Mouse (Mus musculus) B cell, adult 2 months (primary cell): ENCODE results near the gene Tarsl2.

ENCODE experiments used
- DNase-seq, 2 experiments: peaks; one replicate each; pipeline ENCODE4 v3.0.0; 2022

Tarsl2 gene

DNA sequence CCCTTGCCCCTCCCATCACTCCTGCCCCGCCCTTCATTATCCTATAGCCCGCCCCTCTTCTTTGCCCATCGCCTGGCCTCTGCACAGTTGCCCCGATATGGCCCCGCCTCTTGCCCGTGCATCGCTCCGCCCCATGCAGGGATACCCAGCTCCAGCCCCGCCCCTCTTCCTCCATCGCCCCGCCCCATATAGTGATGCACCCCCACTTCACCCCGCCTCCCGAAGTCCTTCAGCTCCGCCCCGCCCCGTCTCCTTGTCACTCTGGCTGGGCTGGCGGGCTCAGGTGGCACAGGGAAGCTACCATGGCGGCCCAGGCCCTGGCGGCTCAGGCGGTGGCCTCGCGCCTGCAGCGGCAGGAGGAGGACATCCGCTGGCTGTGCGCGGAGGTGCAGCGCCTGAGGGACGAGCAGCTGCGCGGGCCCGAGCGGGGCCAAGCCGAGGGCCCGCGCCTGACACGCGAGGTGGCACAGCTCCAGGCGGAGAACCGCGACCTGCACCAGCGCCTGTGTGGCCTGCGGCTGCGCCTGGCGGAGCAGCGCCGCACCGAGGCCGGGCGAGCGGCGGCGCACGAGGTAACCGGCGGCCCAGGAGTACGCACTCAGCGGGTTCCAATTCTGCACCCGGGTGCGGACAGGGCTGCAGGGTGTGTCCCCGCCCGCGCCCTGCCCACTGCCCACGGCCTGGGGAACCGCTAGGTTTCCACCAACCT, at the start of gene Tarsl2:
Tarsl2 (plus strand) TSS at position 256 of the 709 bp plus-strand sequence.
- DNase-seq: peak; percentile 99

DNA sequence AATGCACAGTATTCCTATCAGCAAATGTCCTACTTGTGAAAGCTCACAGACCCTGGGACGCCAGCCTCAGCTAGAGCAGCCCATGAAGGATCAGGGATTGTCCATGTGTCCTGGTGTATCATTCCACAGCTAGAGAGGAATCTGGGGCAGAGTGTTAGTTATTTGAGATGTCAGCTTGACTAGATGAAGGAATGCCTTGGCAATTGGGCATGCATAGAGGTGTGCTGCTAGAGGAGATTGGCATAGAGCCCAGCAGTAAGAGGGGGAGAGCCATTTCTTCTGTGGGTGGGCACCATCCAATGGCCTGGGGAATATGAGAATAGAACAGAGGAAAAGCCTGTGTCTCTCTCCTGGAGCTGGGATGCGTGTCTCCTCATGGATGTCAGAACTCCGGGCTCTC, 38.6 kb upstream of the Tarsl2 start:
- no peak for DNase-seq

DNA sequence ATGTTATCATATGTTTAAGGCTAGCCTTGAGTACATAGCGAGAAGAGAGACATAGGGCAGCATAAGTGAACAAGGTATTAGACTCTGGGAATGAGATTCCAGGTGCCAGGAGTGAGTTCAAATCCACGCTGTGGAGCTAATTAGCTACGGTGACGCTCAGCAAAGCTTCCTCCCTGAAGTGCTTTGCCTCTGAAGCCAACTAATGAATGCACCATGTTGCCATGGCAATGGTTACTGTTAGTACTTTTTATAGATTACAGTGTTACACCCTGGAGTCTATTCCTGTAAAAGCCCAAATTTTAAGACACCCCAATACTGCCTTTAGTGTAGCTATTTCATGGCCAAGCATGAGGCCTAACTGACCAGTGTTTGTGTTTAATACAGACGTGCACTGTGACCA, 37.7 kb upstream of the Tarsl2 start:
- DNase-seq: no peak

DNA sequence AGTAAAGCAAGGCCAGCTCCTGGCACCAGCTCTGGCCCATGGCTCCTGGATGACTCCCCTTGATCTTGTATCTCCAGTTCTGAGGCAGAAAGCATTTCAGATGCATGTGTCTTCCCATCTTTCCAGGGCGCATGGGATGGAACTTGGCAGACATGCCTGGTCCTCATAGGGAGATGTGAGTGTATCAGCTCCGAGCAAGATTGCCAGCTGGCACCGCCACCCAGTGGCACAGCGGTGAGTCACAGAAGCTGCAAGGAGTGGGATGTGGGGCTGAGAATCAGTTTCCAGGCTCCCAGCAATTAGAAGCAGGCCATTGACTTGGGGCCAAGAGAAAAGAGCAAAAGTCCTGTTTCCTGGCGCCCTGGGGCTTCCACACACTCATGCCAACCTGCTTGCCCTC, 34.5 kb upstream of the Tarsl2 start:
- no peak for DNase-seq

DNA sequence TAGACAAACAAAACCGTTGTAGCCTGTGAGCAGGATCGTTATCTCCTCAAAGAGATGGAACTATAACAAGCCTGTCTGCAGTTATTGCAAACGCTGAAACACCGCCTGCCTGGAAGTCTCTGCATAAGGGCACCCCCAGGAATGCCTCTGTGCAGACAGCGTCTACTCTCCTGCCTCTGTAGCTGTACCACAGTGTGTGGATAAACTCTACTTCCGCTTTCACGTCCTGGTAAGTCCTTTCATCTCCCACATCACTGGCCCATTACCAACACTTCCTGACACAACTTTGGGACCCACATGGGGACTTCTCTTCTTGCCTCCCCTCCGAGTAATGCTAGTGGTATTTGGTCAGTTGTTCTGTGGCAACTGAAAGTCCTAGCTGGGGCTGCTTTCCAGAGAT, 34.0 kb upstream of the Tarsl2 start:
- no peak for DNase-seq

DNA sequence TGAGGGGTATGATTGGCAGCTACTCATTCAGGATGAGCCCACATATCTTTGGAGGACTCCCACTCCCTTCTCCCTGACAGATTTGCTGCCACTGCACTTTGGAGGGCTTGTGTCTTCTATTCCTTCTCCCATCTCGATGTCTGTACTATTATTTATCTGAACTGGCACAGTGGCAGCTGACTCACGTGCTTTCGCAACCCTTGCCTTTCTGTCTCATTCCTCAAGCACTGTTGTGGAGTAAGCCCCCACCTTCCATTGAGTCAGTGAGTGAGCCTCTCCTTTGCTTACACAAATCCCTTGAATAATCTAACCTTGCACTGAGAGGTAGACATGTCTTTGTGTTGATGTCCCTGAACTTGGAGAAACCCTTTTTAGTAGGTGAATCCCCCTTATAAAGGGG, 33.4 kb upstream of the Tarsl2 start:
- no peak for DNase-seq

DNA sequence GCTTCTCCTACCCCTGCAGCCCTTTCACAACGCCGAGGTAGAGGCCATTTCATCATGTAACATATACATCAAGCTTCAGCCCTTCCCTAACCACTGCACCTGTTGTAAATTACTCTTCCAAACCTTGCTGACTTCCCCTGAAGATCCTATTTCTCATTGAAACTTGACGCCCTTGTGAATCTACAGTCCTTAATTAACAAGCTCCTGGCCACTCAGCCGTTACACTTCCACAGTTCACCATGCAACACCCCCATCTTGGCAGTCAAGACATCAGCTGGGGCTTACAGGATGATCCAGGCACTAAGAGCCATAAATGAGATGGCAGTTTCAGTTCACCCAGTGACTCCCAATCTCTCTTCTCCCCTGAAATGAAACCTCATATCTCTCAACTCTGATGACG, 31.0 kb upstream of the Tarsl2 start:
- no peak for DNase-seq

DNA sequence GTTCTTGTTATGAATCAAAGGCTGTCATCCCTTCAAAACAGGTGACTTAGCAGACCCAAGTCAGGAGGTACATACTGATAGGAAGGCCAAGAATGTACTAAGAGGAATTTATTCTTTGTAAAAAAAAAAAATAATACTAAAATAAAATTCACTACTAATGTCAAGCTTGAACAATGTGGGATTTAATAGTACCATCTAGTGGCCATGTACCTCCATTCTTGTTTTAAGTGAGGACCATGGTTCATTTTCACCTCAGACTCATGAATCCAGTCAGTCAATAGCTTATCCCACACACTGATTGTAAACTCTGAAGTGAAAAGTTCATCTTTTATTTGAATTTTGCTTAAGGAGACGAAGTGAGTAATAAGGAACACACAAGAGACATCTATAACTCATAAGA, 25.9 kb upstream of the Tarsl2 start:
- no peak for DNase-seq

DNA sequence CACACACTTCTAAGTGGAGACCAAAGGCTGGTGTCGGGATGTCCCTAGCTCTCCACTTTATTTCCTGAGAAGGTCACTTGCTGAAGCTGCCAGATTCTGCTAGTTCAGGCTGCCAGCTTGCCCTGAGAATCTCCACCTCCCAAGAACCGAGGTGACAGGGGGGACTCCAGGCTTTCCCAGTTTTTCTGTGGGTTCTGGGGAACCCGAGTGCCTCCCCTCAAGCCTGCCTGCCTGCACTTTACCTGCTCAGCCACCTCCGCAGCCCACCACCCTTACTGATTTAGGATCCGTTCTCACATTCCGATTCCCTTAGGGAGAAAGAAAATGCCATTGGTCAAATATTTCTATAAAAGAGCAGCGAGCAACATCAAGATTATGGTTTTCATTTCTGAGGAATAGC, 24.0 kb upstream of the Tarsl2 start:
- DNase-seq: no peak

DNA sequence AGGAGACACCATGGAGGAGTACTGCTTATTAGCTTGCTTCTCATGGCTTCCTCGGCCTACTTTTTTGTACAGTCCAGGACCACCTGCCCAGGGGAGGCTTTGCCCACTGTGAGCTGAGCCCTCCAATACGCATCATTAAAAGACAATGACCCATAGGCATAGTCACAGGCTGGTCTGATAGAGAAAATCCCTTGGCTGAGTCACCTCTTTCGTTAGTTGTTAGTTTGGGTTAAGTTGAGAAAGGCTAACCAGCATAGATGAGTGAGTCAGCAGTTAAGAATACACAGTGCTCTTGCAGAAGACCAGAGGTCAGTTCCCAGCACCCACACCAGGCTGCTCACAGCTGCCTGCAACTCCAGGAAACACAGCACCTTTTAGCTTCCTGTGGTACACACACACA, 21.4 kb upstream of the Tarsl2 start:
- DNase-seq: no peak

DNA sequence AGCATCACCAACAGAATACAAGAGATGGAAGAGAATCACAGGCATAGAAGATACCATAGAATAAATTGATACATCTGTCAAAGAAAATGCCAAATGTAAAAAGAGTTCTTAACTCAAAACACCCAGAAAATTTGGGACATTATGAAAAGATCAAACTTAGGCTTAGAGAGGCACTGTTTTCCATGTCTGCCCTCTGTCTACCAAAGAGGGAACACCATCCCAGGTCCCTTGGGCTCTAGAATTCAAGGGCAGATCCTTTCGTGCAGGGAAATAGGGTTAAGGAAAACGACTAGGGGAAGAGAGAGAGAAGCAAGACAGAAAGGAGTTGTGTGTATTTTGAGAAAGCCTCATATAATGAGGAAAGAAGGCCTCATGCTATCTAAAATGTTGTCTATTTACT, 19.2 kb upstream of the Tarsl2 start:
- no peak for DNase-seq

DNA sequence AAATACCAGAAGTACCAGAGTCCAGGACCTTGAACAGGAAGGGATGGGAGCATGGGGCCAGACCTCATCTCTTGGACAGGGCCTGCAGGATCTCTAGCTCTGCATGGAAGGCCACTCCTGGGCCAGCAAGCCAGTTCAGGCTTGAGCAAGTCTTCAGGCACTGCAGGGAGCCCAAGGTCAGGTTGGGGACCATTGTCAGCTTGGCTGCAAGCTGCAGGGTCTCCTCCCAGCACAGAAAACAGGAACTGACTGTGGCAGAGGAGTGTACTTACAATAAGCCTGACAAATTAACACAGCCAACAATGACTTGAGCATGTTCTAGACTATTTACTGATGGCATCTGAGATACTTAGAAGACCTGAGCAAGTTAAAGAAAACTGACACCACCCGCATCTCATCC, 14.9 kb upstream of the Tarsl2 start:
- DNase-seq: no peak

DNA sequence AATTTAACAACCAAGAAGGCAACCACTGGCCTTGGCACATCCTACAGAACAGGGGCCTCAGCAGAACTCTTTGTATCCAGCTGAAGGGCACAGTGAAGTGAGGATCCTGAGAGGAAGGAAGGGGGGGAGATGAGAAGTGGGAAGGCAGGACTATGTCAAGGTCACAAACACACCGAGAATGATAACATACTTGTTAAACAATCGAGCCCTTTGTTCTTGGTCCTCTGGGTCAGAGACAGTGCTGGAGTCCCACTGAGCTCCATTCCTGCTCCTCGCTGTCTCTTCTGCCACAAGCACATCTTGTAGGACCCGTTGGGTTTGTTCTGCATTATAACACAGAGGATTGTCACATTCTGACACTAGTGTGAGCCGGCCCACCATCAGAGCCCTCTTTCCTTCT, 14.0 kb upstream of the Tarsl2 start:
- no peak for DNase-seq

DNA sequence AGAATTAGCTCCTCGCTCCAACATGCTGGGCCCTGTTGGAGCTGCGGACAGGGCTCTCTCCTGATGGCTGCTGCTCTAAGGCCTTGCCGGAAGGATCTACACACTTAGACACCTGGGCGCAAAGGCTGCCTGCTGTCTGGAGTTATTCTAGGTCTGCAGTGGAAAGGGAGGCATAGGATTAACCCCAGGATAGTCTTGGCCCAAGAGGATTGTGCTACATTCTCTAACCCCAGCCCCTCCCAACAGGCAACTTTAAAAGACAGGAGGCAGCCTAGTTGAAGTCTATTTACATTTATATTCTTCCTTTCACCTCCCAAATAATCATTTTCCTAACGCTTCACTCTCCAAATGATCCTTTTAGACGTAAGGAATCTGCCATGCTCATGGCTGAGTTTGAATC, 8.9 kb upstream of the Tarsl2 start:
- no peak for DNase-seq

DNA sequence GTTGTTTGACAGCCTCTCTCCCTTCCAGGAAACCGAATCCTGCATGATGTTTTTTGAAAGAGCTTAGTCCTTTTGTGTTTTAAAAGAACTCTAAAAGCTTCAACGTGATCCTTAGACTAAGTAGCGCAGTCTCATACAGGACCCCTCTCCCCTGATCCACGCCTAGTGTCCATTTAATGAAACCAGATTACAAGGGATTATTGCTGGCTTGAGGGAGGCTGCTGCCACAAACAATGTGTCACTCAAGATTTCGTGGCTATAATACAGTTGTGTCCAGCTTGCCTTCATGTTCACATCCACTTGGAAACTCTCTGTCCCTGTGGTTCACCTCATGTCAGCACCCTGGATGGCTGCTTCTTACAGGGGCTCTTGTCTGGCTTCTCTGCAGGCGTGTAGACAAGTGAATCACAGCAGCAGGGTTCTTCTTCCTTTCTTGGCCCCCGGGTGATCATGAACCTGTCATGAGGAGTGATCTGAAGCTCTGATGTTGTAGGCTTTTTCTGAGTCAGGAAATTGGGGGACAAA, 8.3 kb upstream of the Tarsl2 start:
- DNase-seq: no peak

DNA sequence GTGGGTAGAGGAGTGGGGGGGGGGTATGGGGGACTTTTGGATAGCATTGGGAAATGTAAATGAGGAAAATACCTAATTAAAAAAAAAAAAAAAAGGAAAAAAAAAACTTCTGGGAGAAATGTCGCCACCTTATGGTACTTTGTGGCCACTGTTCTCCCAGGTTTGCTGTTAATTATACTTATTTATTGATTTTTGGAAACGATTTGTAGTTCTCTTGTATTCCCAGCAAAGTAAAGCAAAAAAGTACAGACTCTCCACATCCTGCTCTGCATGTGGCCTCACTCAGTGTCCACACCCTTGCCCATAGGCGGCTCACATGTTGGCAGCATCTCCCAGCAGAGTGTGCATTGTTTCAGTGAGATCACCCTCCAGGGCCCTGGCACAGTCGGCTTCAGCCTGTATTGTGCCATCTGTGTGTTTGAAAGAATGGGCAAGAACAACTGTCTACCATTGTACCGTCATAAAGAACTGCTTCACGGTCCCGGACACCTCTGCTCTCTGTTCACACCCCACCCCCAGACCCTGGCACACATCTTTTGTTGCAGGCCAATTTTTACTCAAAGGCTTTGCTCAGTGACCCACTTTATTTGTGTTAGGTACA, 6.4 kb upstream of the Tarsl2 start:
- DNase-seq: no peak

DNA sequence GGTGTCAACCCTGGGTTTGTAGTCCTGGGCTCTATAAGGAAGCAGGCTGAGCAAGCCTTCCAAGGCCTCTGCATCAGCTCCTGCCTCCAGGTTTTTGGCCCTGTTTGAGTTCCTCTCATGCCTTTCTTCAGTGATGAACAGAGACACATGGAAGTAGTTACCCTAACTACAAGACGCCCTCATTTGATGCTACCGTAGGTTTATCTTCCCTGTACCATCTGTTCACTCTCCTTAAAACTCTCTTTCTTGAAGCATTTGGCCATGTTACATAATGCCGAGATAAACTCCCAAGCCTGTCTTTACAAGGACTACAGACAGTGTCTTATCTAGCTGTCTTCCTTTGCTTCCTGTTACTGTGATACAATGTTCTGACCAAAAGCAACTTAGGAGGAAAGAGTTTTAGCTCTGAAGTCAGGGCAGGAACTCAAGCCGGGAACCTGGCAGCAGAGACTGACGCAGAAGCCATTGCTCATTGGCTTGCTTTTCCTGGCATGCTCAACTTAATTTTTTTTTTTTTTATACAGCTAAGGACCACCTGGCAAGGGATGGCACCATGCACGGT, 4.8 kb upstream of the Tarsl2 start:
- no peak for DNase-seq

DNA sequence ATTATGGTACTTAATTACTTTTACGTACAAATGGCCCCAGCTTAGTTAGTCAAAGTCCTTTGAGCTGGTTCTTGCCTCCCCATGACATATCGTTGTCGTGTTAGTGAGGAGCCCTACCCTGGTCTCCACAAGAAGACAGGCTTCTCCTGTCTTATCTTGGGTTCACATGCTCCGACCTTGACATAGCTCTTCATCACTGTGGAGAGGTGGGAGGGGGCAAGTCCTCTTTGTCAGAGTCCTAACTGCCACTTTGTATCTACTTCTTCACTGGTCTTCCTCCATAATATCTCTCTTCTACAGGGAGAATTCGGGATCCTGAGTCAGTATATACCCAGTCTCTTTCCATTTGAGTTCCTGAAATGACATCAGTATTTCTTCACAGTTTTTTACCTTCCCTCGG, 4.0 kb upstream of the Tarsl2 start:
- no peak for DNase-seq

DNA sequence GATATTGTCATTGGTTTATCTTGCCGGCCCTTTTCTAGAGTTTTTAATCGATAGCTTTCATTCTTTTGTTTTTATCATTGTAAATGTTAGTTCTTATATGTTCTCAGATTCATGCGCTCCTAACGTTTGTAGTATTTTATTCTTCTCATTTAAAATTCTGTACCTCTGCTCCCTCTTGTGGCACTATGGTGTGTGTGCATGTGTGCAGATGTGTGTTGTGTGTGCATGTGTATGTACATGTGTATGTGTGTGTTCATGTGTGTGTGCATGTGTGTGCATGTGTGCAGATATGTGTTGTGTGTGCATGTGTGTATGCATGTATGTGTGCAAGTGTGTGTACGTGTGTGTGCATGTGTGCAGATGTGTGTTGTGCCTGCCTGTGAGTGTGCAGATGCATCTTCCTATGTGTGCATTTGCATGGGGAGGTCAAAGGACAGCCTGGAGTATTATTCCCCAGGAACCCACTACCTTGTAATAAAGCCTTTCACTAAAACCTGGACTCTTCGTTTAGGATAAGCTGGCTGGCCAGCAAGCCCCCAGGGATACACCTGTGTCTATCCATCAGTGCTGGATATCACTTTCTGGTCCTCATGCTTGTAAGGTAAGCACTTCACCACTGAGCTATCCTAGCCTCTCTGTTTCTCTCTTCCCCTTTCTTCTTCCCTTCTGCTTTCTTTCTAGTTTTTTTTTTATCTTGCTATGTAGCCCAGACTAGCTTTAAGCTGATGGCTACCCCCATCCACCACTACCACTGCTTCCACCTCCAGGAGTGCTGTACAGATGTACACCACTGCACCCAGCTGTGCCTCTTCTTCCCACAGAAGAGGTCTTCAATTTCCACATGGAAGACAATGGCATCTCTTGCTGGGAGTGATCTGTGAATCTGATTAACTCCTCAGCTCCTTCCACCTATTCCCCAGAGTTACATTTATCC, 2.1 kb upstream of the Tarsl2 start:
- no peak for DNase-seq

DNA sequence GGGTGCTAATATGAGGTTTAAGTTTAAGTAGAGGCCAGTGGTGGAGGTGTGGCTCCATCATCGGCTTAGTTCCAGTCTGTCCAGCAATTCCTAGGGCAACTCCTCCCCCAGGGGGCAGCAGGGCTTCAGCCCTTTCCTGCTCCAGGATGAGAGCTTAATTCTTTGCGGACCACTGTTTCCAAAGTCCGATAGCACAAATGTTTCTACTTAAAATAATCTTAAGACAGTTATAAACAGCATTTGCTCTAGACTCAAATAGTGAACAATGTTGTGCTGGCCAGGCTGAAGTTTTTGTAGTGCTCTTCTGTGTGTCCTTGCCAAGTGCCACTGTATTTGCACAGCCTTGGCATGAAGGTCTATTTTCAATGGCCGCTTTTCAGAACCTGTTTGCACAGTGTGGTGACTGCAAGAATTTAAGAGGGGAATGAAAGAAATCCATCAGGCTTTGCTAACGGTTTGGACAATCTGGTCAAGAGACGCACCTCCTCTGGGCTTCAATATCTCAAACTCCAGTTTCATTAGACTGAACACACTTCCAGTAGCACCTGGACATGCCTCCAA, 757 bp upstream of the Tarsl2 start:
- DNase-seq: no peak

DNA sequence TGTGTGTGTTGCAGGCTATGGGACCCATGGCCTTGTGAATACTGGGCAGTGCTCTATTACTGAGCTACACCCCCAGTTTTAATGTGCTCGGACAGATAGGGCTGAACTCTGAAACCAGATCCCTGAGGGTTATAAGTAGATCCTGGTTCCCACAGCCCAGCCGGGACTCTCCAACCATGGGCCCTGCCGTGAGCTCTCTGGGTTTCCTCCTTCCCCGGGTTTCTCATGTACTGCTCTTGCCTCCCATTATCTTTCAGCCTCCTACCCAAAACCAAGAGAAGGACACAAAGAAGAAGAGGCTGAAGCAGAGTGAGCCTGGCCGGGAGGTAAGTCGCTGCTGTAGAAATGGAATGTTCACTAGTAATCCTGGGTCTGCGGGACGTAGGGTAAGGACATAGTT, 1.3 kb downstream of the Tarsl2 start:
- no peak for DNase-seq

DNA sequence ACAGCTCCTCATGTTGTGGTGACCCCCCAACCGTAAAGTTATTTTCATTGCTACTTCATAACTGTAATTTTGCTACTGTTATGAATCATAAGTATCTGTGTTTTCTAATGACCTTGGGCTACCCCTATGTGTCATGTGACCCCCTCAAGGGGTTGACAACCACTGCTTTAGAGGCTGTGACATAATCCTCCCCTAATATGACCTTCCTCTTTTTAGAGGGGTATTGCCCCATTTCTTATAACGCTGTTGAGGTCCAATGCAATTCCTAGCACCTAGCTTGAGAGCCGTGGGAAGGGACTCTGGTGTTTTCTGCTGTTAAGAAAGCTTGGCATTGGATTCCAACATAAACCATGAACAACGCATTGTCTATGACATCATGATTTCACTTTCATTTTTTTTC, 6.0 kb downstream of the Tarsl2 start:
- DNase-seq: no peak

DNA sequence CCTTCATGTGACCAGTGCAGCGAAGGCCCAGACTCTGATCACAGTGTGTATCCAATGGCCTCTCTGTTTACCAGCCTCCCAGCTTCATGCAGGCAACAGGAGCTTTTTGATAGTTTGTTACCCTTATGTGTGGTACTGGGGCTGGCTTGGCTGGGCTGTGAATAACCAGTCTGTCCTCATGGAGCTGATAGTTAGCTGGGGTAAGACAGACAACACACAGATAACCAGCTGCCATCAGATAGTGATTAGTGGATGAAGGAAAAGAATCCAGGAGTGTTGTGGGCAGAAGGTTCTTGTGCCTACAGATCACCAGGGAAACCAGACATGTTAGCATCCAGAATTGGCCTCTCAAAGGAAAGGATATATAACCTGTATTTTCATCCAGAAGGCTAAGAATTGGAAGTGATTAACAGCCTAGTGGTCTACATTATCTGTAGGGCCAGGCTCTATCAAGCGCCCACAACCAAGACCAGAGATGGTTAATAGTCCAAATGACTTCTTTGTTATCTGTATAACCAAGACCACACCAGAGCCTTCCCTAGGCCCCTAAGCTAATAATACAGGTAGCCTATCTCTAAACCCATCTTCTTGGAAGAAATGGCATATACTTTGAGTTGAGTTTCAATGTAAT, 12.9 kb downstream of the Tarsl2 start:
- no peak for DNase-seq
